Mouse (Mus musculus) MEL (cell line): ENCODE measurements around the gene Spic. TPM values are rescaled to one million over a fixed set of nuclear protein-coding genes. Genes with fewer than 3 reads are reported as not detected.

ENCODE experiments used
- DNase-seq: peaks from one replicate; pipeline ENCODE4 v3.0.0; 2011; ENCODE audit warnings: low read depth, low spot score
- H3K27ac ChIP-seq: 2 replicates; pipeline ENCODE4 v1.5.1; 2012; ENCODE audit warnings: low read depth, mild to moderate bottlenecking, control low read depth, low read length, moderate library complexity; ENCODE audit not compliant: control insufficient read depth
- H3K27me3 ChIP-seq, 2 experiments: fragments of 150-350 bp in 1 of 2; sonication (generic) in 1 of 2; 2 replicates each; pipeline ENCODE4 v1.6.1; 2012; ENCODE audit warnings: low read length in 2 of 2, mild to moderate bottlenecking in 2 of 2, improper control_type of control experiment in 1 of 2, moderate library complexity in 1 of 2; ENCODE audit not compliant: insufficient read depth in 2 of 2, control insufficient read depth in 1 of 2
- H3K36me3 ChIP-seq, 2 experiments: 2 replicates each; pipeline ENCODE4 v1.6.1; 2012 to 2014; ENCODE audit warnings: low read length in 2 of 2, improper control_type of control experiment in 1 of 2, inconsistent platforms in 1 of 2, mild to moderate bottlenecking in 1 of 2; ENCODE audit not compliant: insufficient read depth in 2 of 2, control insufficient read depth in 1 of 2
- H3K4me1 ChIP-seq, 2 experiments: fragments of 150-350 bp in 1 of 2; sonication (generic) in 1 of 2; 2 replicates each; pipeline ENCODE4 v1.6.1; 2012; ENCODE audit warnings: low read length in 2 of 2, improper control_type of control experiment in 1 of 2, mild to moderate bottlenecking in 1 of 2; ENCODE audit not compliant: insufficient read depth in 2 of 2, control insufficient read depth in 1 of 2
- H3K4me3 ChIP-seq, 2 experiments: fragments of 150-350 bp in 1 of 2; sonication (generic) in 1 of 2; 2 replicates each; pipeline ENCODE4 v1.5.1; 2012; ENCODE audit warnings: low read depth in 2 of 2, low read length in 2 of 2, mild to moderate bottlenecking in 2 of 2, moderate library complexity in 2 of 2, control low read depth in 1 of 2, improper control_type of control experiment in 1 of 2; ENCODE audit not compliant: control insufficient read depth in 1 of 2, insufficient read depth in 1 of 2
- H3K79me2 ChIP-seq: 2 replicates; pipeline ENCODE4 v1.6.1; 2012; ENCODE audit warnings: mild to moderate bottlenecking, low read length, moderate library complexity; ENCODE audit not compliant: control insufficient read depth, poor library complexity, insufficient read depth
- H3K9ac ChIP-seq: 2 replicates; pipeline ENCODE4 v1.6.1; 2012; ENCODE audit warnings: low read depth, mild to moderate bottlenecking, control low read depth, low read length, moderate library complexity; ENCODE audit not compliant: control insufficient read depth, poor library complexity, severe bottlenecking
- H3K9me3 ChIP-seq: fragments of 150-350 bp; sonication (generic); replicated peaks from 2 replicates; pipeline ENCODE4 v1.6.1; 2012; ENCODE audit warnings: mild to moderate bottlenecking, low read length, improper control_type of control experiment, moderate library complexity; ENCODE audit not compliant: insufficient read depth
- BHLHE40 ChIP-seq: IDR thresholded peaks from 2 replicates; pipeline ENCODE4 v1.6.1; 2012; ENCODE audit warnings: low read depth, mild to moderate bottlenecking, inconsistent platforms, low read length, improper control_type of control experiment, borderline replicate concordance
- CHD1 ChIP-seq: IDR thresholded peaks from 2 replicates; pipeline ENCODE4 v1.6.1; 2012; ENCODE audit warnings: low read depth, mild to moderate bottlenecking, inconsistent platforms, low read length, improper control_type of control experiment
- GATA1 ChIP-seq: IDR thresholded peaks from 2 replicates; pipeline ENCODE4 v1.6.1; 2011; ENCODE audit warnings: low read depth, low read length, improper control_type of control experiment
- HCFC1 ChIP-seq: IDR thresholded peaks from 2 replicates; pipeline ENCODE4 v1.6.1; 2012; ENCODE audit warnings: low read depth, mild to moderate bottlenecking, inconsistent platforms, low read length, improper control_type of control experiment, moderate library complexity
- KAT2A ChIP-seq: conservative IDR thresholded peaks from 2 replicates; pipeline ENCODE4 v1.6.1; 2012; ENCODE audit warnings: low read depth, low read length, improper control_type of control experiment, inconsistent platforms
- MAFK ChIP-seq: IDR thresholded peaks from 2 replicates; pipeline ENCODE4 v1.6.1; 2011; ENCODE audit warnings: low read depth, mild to moderate bottlenecking, low read length, improper control_type of control experiment, borderline replicate concordance
- MYB ChIP-seq: IDR thresholded peaks from 2 replicates; pipeline ENCODE4 v1.6.1; 2011; ENCODE audit warnings: mild to moderate bottlenecking, low read depth, low read length, improper control_type of control experiment
- POLR2A ChIP-seq, 2 experiments: IDR thresholded peaks; 2 replicates each; pipeline ENCODE4 v1.6.1; 2011 to 2012; ENCODE audit warnings: low read length in 2 of 2, mild to moderate bottlenecking in 2 of 2, control low read depth in 1 of 2, improper control_type of control experiment in 1 of 2, low read depth in 1 of 2, moderate library complexity in 1 of 2; ENCODE audit not compliant: control insufficient read depth in 1 of 2, insufficient read depth in 1 of 2, poor library complexity in 1 of 2
- POLR2AphosphoS2 ChIP-seq: IDR thresholded peaks from 2 replicates; pipeline ENCODE4 v1.6.1; 2011; ENCODE audit warnings: low read length, improper control_type of control experiment
- POLR2AphosphoS5 ChIP-seq: IDR thresholded peaks from 2 replicates; pipeline ENCODE4 v1.6.1; 2012; ENCODE audit warnings: low read depth, borderline replicate concordance, mild to moderate bottlenecking, inconsistent platforms, low read length, moderate library complexity, mixed read lengths
- RAD21 ChIP-seq: IDR thresholded peaks from 2 replicates; pipeline ENCODE4 v1.6.1; 2011; ENCODE audit warnings: mild to moderate bottlenecking, low read depth, low read length, improper control_type of control experiment
- RCOR1 ChIP-seq: IDR thresholded peaks from 2 replicates; pipeline ENCODE4 v1.6.1; 2012; ENCODE audit warnings: low read depth, mild to moderate bottlenecking, inconsistent platforms, low read length, improper control_type of control experiment
- SIN3A ChIP-seq: IDR thresholded peaks from 2 replicates; pipeline ENCODE4 v1.6.1; 2012; ENCODE audit warnings: low read length, improper control_type of control experiment, inconsistent platforms
- TBP ChIP-seq: IDR thresholded peaks from 2 replicates; pipeline ENCODE4 v1.8.0; 2011; ENCODE audit warnings: low read depth, low read length, improper control_type of control experiment
- UBTF ChIP-seq: IDR thresholded peaks from 2 replicates; pipeline ENCODE4 v1.6.1; 2012; ENCODE audit warnings: low read depth, mild to moderate bottlenecking, inconsistent platforms, low read length, improper control_type of control experiment, moderate library complexity, borderline replicate concordance; ENCODE audit not compliant: insufficient read depth
- ZNF384 ChIP-seq: IDR thresholded peaks from 2 replicates; pipeline ENCODE4 v1.6.1; 2012; ENCODE audit warnings: low read depth, mild to moderate bottlenecking, inconsistent platforms, low read length, improper control_type of control experiment
- polyA plus RNA-seq, 2 experiments: library from polyadenylated mRNA; stranded (reverse) in 1 of 2; unstranded in 1 of 2; fragments of >175 nt in 1 of 2; fragments of >200 nt in 1 of 2; gene quantifications; 2 replicates each; pipeline versions ENCODE4 v1.2.1 to v1.2.4; 2012; ENCODE audit warnings: low replicate concordance in 2 of 2, low read depth in 1 of 2; ENCODE audit not compliant: insufficient read length in 2 of 2, insufficient read depth in 1 of 2, missing spikeins in 1 of 2
- total RNA-seq: library from RNA; depleted of rRNA; stranded (reverse); fragments of 300-350 nt; gene quantifications from 2 replicates; pipeline ENCODE4 v1.2.3, GENCODE M21; 2012; rRNA removed

The Spic gene
- total RNA-seq (not detected in 2 replicates), polyA plus RNA-seq (not detected)

- no peaks in the 10 kb centered on the region for H3K36me3 ChIP-seq
- no peaks in the 10 kb centered on the region for H3K79me2 ChIP-seq
- TF ChIP-seq UBTF (no peak), MAFK (no peak), ZNF384 (no peak), RAD21 (no peak), RCOR1 (no peak), POLR2AphosphoS5 (no peak)
- no peaks in the 10 kb centered on the region for H3K4me1 ChIP-seq
- H3K9ac ChIP-seq = no peak within 1 kb of the TSS
- DNase-seq = no peak
- H3K27me3 ChIP-seq = no peaks in the 10 kb centered on the region
- no peak within 1 kb of the TSS for H3K27ac ChIP-seq
- no peaks in the 10 kb centered on the region for H3K9me3 ChIP-seq
- no peak within 1 kb of the TSS for H3K4me3 ChIP-seq
Measured at GRCm38 (mm10) chr10:88684925-88685324, at the start of gene Spic. Gene Spic (minus strand): TSS chr10:88685015.

- peak; percentile 79 for DNase-seq
- TF ChIP-seq GATA1 = peak; percentile 22; the same call in 1 of the 2 replicates
- TF ChIP-seq POLR2A (IDR thresholded peaks at IDR 0.05; ENCODE audit: control insufficient read depth in 1 of 2, insufficient read depth in 1 of 2, low read depth in 1 of 2, low read length in 2 of 2, poor library complexity in 1 of 2) = peak in 1 of 2 experiments; percentile 47; a peak in 1 of 4 replicates
- peak; percentile 56; the same call in 1 of the 2 replicates for TF ChIP-seq TBP
- peak; percentile 64 for TF ChIP-seq SIN3A
- TF ChIP-seq HCFC1 = 0 out of 2 replicates have a peak, but pooled peaks have one; percentile 15
- TF ChIP-seq MYB = no peak
- Histone ChIP-seq H3K4me3 (peak overlapping the region; percentile 80 to 86), H3K79me2 (peaks cover 22% of the 10 kb centered on the region), H3K4me1 (peaks cover 3% of the 10 kb centered on the region in 2 experiments; a peak in 1 of 4 replicates), H3K36me3 (peaks cover 9 to 13% of the 10 kb centered on the region in 2 experiments), H3K27me3 (no peaks in the 10 kb centered on the region), H3K9me3 (no peaks in the 10 kb centered on the region), H3K27ac (no peak overlapping the region), H3K9ac (peak overlapping the region; percentile 88)
Measured at GRCm38 (mm10) chr10:88732309-88732622, 47.5 kb upstream of the Spic start.

- Histone ChIP-seq H3K79me2 (peaks cover 22% of the 10 kb centered on the region), H3K36me3 (peaks cover 9 to 10% of the 10 kb centered on the region in 2 experiments), H3K27ac (peak overlapping the region; percentile 58), H3K4me3 (peak overlapping the region; percentile 80 to 86), H3K27me3 (no peaks in the 10 kb centered on the region), H3K9ac (peak overlapping the region; percentile 88), H3K4me1 (peaks cover 3% of the 10 kb centered on the region in 2 experiments; a peak in 1 of 4 replicates), H3K9me3 (no peaks in the 10 kb centered on the region)
- no peak for TF ChIP-seq BHLHE40
- no peak for TF ChIP-seq KAT2A
- 0 out of 2 replicates have a peak, but pooled peaks have one; percentile 41 for TF ChIP-seq CHD1
- no peak for TF ChIP-seq POLR2AphosphoS2
- no peak for DNase-seq
Measured at GRCm38 (mm10) chr10:88731496-88732308, 46.9 kb upstream of the Spic start.
